Mouse (Mus musculus) cerebellum, adult 2 months (tissue): Measurements from ENCODE around the gene Fam19a5.

Source experiments
- CTCF ChIP-seq: fragments of 200-500 bp; IDR thresholded peaks from 2 replicates; pipeline ENCODE4 v1.5.1; 2011; ENCODE audit warnings: low read depth, mild to moderate bottlenecking, control low read depth, low read length, moderate library complexity, borderline replicate concordance; ENCODE audit not compliant: insufficient read depth
- POLR2A ChIP-seq: fragments of 200-500 bp; IDR thresholded peaks from 2 replicates; pipeline ENCODE4 v1.6.1; 2011; ENCODE audit warnings: low read length, control low read depth, borderline replicate concordance; ENCODE audit not compliant: insufficient read depth

DNA sequence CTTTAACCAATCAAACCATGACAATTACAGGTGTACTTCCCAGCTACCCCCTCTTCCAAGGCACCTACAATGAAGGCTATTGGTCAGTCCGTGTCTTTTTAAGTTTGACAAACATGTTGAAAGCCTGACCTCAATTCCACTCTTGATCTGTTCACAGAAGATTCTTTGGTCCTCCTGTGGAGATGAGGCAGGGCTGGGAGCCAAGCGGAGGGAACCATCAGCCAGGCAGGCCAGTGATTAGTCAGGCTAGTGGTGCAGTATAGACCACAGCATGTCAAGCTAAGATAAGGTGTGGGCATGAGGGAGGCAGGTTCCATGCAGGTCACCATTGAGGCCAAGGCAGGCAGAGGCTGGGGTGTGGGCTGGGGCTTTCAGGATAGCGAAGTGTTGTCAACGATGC is 54.5 kb downstream of the Fam19a5 start:
- TF ChIP-seq CTCF (no peak), POLR2A (no peak)
